Mouse (Mus musculus) Muller cell, postnatal 12 days (primary cell): Measurements from ENCODE around the gene Erbb2.

Experiments
- DNase-seq: peaks from one replicate; pipeline ENCODE4 v3.0.0-alpha.2; 2015; ENCODE audit errors: inconsistent ontology term

Gene Erbb2

DNA sequence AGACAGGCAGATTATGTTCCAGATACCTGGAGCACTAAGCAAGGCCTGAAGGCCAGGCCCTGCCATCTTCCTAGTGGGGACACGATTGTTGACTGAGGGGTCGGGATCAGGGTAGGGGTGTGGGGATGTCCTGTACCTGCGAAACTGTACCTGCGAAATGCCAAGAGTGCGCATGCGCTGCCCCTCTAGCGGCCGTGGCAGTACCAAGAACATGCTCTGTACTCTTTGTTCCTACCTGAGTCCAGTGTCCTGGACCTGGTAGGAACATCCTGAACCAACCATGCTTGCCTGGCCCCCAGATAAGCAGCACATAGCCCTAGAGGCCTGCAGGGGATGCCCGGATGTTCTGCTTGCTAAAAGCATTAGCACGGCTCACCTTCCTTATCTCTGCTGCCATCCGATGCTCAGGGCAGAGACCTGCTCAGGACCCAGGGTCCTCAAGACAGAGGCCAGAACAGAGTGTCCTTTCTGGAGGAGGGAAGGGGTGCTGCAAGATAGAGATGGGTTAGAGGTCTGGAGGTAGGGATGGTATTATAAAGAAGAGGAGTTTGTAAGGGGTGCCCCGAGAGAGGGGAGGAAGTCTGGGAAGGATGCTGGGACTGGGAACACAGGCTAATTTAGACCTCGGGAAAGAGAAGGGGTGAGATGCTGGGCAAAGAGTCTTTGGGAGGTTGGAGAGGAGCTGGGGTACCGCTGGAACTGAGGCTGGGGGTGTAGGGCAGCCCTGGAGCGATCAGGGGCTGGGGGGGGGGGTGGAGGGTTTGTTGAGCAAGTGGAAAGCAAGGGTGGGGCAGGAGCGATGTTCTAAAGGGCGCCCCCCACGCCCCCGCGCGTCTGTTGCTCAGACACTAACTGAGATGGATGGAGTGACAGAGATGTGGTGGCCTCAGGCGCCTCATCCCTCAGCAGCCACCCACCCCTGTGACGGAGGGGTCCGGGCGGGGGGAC lies 26.4 kb upstream of the Erbb2 start, which contains the start of gene Pnmt:
Pnmt (plus strand) TSS at position 813 of the 948 bp plus-strand sequence.
- DNase-seq, result no peak

DNA sequence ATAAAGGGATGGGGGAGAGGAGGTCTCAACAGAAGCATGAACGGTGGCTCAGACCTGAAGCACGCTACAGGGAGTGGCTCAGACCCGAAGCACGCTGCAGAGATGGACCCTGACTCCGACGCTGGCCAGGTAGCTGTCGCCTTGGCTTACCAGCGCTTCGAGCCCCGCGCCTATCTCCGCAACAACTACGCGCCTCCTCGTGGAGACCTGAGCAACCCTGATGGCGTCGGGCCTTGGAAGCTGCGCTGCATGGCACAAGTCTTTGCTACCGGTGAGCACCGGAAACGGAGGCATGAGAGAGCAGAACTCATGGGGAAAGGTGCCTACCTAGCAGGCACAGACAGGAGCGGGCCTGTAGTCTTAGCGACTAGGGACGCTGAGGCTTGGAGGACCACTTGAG lies 25.7 kb upstream of the Erbb2 start:
- no peak for DNase-seq

DNA sequence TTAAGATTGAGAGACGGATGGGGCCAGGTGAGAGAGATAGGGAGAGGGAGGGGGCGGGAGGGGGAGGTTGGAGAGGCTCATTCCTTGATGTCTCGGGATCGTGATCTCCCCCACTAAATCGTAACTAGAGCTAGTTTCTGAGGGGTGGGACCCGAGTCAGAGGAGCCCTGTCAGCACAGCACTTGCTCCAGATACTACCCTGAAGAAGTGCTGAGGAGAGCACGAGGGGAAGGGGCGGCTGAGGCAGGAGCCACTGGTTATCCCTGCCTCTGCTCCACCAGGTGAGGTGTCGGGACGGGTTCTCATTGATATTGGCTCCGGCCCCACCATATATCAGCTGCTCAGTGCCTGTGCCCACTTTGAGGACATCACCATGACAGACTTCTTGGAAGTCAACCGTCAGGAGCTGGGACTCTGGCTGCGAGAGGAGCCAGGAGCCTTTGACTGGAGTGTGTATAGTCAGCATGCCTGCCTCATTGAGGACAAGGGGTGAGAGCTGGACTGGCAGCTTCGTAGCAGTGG lies 25.2 kb upstream of the Erbb2 start:
- no peak for DNase-seq

DNA sequence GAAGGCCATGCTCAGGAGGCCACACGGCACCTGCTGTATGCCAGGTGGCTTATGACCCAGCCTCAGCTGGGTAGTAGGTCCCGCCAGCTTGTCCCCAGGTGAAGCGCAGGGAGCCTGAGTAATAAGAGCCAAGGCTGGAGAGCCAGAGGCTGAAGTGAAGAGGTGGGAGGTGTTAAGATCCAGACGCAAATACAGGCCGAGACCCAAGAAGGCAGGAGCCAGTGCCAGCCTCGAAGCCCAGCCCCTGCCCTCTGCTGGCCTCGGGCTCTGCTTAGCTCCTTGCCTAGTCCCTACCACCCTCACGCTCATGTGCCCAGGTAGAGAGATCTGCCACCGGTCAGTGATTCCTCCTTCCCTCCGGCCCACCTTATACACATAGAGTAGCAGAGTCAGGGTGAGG lies 24.0 kb upstream of the Erbb2 start:
- no peak for DNase-seq

DNA sequence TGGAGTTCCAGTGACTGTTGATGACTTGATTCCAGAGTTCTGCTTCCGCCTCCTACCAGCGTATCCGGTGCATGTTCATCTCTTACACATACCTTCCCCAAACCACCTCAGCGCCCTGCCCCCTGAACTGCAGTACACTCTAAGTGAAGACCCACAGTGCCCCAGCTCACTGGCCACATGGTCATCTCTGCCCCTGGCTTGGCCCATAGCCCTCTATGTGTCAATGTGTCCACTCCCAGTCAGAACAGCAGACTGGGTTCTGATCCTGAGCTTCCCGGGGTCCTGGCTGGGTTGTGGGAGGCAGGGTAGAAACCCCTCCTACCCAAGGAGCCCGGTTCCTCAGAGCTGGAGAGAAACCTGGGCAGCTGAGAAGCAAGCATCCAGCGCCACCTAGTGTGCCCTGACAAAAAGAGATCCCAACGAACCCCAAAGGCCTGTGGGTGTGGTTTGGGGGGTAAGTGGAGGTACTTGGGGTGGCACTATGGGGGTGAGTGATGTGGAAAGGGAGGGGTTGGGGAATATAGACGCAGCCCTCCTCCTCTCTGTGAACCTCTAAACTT lies 23.0 kb upstream of the Erbb2 start:
- DNase-seq, result no peak

DNA sequence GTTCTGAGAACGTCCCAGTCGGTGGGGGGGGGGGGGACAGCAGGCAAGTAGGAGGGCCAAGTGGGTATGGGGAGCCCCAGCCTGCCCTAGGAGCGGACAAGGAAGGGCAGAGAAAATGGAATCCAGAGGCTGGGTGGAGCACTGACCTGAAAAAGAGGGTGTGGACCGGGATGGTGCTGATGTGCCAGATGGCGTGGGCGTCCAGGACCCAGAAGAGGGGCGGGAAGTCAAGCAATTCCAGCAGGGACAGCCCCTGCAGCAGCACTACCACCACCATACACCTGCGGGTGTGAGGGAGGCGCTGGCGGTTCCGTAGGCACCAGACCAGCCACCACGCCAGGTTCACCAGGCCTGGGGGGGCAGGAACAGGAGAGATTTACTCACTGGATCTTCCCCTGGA lies 22.1 kb upstream of the Erbb2 start:
- no peak for DNase-seq

DNA sequence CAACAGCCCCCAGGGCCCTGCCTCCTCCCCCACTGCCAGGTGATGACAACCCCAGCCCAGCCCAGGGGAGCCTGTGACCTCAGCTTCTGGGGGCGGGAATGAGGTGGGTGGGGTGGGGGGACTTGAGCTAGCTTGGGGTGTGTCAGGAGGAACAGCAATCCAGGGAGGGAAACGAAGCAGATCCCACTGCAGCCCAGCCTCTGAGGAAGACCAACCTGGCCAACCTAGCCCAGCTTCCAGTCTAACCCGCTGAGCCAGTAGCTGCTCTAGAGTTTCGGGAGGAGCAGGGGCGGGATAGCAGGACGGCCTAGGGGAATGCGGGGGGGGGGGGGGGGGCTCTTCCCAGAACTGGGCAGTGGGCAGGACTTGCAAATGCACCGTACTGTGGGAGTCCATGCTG lies 20.2 kb upstream of the Erbb2 start:
- no peak for DNase-seq

DNA sequence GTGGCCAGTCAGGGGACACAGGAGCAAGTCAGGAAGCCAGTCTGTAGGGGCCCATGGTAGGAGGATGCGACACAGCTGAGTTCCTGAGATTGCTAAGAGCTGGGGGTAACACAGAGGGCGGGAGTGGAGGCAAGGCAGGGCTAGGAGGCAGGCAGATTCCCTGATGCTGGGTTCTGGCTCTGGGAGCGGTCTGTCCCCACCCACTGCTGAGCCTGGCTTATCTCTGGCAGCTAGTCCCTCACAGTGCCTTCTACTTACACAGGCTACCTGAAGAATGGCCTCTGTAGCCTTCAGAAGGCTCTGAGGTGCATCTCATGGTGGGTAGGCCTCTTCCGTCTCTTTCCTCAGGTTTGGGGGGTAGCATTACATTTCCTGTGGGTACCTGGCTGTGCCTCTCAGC lies 19.6 kb upstream of the Erbb2 start:
- DNase-seq, result no peak

DNA sequence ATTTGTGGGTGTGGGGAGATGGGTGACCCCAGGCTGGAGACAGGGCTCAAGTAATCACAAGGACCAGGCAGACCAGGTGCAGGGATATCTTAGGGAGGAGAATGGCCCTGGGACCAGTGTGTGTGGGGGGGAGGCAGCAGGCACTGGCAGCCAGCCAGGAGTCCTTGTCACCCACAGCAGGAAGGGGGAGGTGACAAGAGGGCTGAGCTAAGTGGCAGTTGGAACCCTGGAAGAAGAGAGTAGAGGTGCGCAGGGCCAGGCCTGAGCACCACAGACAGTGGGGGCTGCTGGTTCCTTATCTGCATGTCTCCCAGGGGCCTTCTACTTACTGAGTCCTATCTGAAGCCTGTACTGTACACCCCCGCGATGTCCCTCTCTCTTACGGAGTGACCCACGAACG lies 19.0 kb upstream of the Erbb2 start:
- no peak for DNase-seq

DNA sequence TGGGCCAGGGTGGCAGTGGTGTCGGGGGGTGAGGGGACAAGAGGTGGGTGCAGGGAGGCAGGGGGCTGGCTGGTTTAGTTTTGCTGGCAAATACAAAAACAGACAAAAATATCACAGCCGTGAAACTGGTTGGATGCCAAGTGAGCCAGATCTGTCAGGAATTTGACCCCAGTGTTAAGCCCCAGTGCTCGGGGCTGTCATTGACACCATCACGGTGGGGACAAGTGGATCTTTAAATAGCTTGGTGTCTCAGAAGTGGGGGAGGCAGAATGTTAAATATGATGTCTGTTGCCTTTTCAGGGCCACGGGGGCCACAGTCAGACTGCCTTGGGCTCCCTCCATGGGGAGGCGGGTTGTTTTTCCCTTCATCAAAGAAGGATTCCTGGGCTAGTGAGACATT lies 18.0 kb upstream of the Erbb2 start:
- DNase-seq, result no peak

DNA sequence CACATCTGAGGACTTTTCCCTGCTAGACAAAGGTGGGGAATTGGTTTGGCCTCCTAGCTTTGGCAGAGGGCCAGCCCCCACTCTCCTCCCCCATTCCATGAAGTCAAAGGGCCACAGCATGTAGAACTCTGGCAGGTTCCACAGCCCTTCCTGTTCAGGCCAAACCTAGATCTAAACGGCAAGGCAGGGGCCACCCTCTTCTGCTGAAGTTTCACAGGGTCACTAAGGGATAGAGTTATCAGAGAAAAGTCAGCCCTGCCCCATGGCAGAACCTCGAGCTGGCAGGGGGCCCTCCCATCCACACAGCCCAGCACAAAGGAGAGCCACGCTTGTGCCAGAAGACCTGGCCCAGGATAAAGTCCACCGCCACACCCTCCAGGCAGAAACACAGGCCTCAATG lies 17.2 kb upstream of the Erbb2 start:
- DNase-seq, result no peak

DNA sequence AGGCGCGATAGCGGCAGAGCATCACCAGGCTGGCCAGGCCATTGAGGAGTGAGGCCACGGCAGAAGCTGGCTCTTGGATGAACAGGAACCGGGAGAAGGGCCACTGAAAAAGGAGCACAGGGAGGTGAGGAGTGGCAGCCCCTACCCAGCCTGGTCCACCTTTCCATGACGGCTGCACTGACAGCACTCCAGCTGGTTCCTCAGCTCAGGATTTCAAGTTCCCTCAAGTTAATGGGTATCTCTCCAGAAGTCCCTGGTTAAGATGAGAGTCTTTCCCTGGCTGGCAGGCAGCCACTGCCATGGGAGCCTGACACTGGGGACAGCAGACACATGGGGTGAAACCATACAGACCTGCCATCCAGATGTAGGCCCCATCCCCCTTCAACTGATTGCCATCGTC lies 14.3 kb upstream of the Erbb2 start:
- DNase-seq, result no peak

DNA sequence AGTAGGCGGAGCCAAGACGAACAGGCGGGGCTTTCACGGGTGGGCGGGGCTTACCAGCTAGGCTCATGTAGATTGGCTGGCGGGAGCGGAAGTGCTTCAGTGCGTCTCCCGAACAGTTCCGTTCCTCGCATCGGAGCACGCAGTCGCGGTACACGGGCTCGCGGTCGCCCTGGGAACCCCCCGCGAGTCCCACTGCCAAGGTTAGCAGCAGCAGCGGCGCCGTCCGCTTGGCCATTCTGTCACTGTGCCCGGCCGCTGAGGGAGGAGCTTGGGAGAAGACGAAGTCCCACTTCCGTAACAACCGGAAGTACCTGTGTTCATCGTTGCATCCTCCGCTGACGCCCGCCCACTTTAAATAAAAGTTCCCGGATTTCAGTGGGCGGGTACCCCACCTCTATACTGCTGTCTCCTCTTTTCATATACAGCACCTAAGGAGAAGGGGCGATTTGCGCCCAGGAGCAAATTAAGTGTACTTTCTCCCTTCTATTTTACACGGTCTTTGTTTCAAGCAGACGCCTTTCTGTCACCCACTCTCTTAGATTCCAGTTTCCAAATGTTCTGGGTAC lies 12.0 kb upstream of the Erbb2 start, which contains the start of gene Pgap3:
Pgap3 (minus strand) TSS at position 330 of the 566 bp plus-strand sequence.
- DNase-seq, result peak; percentile 94

DNA sequence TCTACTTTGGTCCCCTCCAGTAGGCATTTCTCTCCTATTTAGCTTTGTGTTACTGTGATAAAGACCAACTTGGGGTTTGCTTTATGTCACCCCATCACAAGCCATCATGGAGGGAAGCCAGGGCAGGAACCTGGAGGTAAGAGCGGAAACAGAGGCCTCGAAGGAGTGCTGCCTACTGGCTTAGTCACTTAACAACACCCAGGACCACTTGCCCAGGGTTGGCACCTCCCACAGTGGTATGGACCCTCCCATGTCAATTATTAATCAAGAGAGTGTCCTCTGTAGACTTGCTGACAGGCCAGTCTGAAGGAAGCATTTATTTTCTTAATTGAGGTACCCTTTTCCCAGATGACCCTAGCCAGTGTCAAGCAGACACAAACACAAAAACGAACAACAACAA lies 11.5 kb upstream of the Erbb2 start:
- DNase-seq, result no peak

DNA sequence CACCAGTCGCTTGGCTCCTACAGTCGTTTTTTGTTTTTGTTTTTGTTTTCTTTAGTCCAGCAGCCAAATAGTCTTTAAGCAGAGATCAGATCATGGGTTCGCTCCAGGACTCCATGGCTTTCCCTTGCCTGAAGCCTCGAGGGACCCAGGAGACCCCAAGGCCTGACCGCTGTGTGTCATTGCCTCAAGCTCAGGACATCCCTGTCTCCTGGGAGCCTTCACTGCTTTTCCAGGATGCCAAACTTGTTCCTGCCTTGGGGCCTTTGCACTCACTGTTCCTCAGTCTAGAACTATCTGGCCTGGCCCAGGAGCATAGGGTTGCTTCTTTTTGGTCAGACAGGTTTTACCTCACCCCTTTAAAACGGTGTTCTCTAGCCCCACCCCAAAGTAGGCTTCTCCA lies 5.6 kb upstream of the Erbb2 start:
- no peak for DNase-seq

DNA sequence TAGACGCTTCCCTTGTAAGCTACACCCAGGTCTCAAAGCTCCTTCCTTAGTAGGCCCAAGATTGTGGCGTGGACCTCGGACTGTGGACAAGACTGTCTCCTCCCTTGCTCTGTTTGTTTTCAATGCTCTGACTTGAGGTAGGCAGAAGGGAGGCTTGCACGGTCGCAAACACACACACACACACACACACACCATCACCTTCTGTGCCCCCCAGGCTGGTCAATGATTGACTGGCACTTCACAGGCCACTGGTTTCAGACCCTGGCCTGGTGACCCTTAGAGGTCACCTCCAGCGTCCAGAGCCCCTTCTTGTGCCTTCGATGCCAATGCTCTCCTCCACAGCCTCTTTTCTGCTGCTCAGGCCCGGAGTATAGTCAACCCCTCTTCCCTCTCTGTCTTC lies 3.4 kb upstream of the Erbb2 start:
- DNase-seq, result no peak

DNA sequence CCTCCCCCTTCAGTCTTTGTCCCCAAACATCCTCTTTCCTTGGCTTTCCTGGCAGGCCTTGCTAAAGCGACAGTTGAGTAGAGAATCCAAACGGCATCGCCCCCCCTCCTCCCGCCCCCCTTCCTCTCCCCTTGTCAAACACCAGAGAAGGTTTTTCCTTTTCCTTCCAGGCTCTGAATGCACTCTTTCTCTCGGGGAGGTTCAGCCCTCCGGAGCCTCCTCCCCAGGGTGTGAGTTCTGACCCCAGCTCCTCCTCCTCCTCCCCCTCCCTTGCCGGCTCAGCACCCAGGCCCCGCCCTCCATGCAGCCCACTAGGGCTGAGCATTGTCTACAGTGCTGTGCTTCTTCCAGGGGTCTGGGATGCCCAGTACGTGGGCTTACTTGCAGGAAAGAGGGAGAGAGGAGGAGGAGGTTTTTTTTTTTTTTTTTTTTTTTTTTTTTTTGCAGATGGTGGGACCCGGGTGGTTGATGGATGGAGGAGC lies 2.9 kb upstream of the Erbb2 start:
- no peak for DNase-seq

DNA sequence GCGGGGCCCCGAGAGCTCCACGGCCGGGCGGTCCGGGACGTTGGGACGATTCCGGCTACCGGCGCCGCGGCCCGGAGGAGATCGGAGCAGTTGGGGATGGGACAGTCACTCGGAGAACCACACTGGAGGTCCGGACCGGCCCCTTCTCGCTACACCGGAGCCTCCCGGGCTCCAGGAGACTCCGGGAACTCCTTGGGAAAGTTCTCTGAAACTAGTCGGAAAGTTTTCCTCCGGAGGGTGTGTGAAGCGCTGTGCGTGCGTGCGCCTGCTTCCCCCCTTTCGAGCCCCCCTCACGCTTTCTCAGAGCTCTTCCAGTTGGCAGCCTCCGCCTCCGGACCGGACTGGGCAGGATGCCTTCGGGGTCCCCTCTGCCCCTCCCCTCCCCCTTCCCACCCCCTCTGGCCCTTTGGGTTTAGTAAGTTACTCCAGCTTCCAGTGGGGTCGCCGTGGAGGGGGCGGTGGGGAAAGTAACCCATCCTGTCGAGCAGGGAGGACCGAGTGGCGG lies 579 bp downstream of the Erbb2 start:
- DNase-seq, result peak; percentile 49

DNA sequence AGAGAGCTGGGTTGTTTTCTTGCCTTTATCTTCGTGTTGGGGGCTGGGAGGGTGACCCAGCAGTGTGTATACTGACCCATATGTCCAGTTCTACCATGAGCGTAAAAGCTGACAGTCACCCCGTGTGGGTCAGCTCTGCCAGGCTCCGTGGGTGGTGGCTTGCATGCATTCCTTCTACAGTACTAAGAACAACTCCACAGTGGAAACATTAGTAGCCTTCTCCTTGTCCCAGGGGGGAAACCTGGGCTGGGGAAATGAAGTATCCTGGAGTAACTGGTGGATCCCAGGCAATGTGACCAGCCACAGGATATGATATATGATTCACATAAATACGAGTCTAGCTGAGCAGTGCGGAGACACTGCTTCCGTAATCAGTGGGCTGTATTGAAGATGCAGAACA lies 1.5 kb downstream of the Erbb2 start:
- DNase-seq, result peak; percentile 59

DNA sequence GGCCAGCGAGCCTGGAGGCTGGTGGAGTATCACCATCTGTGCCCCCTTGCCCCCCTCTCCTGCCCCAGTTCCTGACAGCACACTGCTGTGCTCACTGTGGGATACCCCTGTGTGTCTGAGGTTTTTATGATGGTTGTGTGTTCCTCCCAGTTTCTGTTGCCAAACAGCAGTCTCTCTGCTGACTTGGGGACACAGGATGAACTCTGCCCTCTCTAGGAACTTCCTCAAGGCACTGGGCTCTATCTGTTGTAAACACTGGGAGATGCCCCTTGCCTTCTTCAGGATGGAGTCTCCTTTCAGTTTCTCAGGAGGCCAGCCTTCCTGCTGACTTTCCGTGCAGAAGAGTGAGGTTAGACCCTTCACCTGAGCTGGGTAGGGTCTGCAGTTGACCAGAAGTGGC lies 1.9 kb downstream of the Erbb2 start:
- no peak for DNase-seq

DNA sequence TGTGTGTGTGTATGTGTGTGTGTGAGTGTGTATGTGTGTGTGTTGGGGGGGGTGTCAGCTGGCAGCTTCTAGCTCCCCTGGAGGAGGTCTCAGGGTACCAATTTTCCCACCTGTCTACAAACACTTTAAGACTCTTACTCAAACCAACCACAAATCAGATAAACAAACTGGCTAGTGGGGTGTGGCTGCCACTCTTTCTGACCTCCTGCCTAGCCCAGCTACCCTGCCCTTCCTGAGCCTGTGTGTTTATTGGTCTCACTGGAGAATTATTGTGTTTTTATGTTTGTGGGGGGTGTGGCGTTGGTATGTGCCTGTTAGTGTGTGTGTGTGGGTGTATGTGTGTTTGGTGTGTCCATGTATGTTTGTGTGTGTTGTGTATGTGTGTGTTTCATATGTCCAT lies 4.8 kb downstream of the Erbb2 start:
- DNase-seq, result no peak

DNA sequence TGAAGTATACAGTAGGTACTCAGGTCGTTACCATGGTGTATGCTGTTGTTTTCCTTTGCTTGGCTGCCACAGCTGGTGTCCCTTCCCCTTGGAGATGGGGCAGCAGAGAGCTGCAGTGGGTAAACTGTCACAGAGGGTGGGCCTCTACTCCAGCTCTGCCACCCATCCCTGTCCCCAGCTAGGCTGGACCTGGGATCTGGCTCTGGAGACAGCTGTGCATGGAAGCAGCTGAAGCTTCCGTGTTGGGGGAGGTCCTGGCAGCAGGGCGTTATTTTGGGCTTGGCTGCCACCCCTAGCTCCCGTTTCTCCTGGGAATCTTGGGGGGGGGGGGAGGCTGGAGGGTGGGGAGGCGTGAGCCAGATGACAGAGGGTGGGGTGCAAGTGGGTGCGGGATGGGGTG lies 6.0 kb downstream of the Erbb2 start:
- no peak for DNase-seq
